Mouse (Mus musculus) left cerebral cortex, postnatal 25 days (tissue): Measurements from ENCODE around the gene Cnr2. TPM values are rescaled to one million over a fixed set of nuclear protein-coding genes. Genes with fewer than 3 reads are reported as not detected.

Source experiments
- DNase-seq, 2 experiments: peaks; one replicate each; pipeline ENCODE4 v3.0.0; 2022; ENCODE audit warnings: low spot score in 2 of 2, mixed read lengths in 1 of 2
- intact Hi-C: fragments of 180-260 bp; cut with DNase I; formaldehyde crosslinking; loops from one replicate; pipeline ENCODE4 v1.15.1; 2025
- total RNA-seq, 2 experiments: library from RNA; stranded (reverse); gene quantifications; 2 replicates each; pipeline ENCODE4 v1.2.3; 2021

Cnr2 gene
- total RNA-seq, 2 experiments from 2014 or later, result 0.14 TPM; not detected in 1

DNA sequence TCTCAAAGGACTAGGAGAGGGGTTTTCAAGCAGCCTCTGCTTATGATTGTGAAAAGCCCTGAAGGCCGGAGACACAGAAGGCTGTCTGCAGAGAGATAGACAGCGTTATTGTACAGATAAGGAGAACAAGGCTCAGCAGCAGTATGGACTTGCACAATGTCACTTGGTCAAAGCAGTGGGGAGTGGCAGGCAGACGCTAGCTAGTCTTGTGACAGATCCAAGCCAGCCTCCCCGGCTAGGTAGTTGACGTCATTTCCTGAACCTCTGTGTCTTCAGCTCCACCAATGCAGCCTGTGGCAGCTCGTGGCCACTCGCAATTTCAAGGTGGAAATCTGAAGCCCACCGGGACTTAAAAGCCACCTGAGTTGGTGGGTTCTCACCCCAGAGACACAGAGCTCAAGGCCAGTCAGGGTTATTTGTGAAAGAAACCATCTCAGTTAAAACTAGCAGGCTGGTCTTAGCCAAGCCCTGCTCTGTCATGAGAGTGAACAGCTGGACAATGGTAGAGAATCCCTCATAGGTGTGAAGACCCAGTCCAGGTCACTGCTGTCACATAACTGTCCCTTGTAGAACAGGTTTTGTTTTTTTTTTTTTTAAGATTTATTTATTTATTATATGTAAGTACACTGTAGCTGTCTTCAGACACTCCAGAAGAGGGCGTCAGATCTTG, 3.3 kb downstream of the Cnr2 start:
- intact Hi-C loops, result no loop called here
- DNase-seq, result no peak

- no peak for DNase-seq
- intact Hi-C loops, result no loop called here
Measured at GRCm38 (mm10) chr4:135899050-135899448, 3.9 kb downstream of the Cnr2 start.

DNA sequence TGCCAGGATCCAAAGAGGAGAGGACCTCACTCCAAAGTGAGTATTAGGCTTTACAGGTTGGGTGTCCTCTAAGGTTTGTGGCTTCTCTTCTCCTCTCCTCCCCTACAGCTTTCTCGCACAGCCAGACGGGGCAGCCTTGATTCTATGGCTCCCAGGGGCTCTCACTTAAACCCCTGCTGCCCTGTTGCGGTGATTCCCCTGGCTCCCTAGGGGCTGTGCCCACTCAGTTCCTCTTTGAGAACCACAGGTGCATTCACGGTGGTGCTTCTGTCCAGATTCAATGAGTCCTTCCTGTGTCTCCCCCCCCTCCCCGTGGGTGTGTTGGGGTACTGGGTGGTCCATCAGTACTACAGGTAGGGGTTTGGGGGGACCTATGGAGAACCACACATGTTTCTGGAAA, 4.8 kb downstream of the Cnr2 start:
- intact Hi-C loops, result no loop called here
- DNase-seq, result no peak

- DNase-seq, result no peak
- intact Hi-C loops, result no loop called here
Measured at GRCm38 (mm10) chr4:135902606-135903242, 7.5 kb downstream of the Cnr2 start.

GRCm38 (mm10) chr4:135904810-135905209, 9.6 kb downstream of the Cnr2 start:
- no peak for DNase-seq
- intact Hi-C loops, result no loop called here

GRCm38 (mm10) chr4:135906633-135907032, 11.4 kb downstream of the Cnr2 start:
- DNase-seq, result no peak
- intact Hi-C loops, result no loop called here

- intact Hi-C loops, result no loop called here
- no peak for DNase-seq
Measured at GRCm38 (mm10) chr4:135909326-135910066, 14.3 kb downstream of the Cnr2 start.

- intact Hi-C loops, result no loop called here
- no peak for DNase-seq
Measured at GRCm38 (mm10) chr4:135911531-135911930, 16.3 kb downstream of the Cnr2 start.

- intact Hi-C loops, result no loop called here
- DNase-seq, result no peak
Measured at GRCm38 (mm10) chr4:135912164-135912563, 17.0 kb downstream of the Cnr2 start.

DNA sequence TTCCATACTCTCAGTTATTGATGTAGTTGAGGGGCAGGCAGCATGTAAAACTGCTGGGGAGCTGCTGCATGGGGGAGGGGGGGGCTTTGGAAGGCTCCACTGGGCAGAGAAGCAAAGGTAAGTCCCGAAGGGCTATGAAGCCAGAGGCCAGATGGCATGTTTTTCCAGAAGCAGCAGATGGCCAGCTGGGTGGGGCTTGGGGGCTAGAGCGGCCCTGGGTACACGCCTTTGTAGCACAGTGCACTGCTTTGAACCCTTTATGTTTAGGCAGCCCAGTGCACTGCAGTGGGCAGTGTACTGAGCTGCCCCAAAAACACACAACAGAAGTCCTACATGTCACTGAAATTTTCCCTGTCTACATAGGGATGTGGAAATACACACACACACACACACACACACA, 17.6 kb downstream of the Cnr2 start:
- no peak for DNase-seq
- intact Hi-C loops, result no loop called here

- intact Hi-C loops, result no loop called here
- DNase-seq, result no peak
Measured at GRCm38 (mm10) chr4:135913433-135913832, 18.2 kb downstream of the Cnr2 start.

DNA sequence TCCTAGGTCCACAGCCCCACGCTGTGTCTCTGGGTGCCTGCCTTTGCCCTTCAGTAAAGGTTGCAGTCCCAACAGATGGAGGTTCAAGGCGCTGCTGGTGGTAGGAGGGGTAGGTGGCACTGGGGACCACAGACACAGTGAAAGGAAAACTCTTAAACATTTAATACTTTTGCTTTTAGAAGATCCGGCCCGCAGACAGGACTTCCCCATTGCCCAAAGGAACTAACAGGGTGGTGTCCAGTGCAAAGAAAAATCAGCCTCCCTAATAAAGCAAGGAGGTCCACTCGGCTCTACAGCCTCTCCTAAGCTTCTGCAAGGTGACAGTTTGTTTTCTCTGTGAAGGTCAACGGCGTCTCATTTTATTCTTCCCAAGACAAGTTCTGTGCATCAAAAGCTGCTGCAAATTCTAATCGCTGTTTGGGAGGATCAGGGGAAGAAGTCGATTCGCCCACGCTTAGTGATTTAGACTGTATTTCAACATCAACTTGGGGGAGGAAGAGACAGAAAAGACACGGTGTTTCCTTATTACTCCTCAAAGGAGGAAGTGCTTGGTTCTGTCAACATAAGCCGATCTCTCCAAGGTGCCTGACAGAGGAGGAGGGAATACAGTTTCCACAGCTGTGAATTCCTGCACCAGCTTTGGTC, 23.6 kb downstream of the Cnr2 start:
- no peak for DNase-seq
- intact Hi-C loops, result no loop called here

- intact Hi-C loops, result no loop called here
Measured at GRCm38 (mm10) chr4:135919280-135919639, 24.1 kb downstream of the Cnr2 start.

DNA sequence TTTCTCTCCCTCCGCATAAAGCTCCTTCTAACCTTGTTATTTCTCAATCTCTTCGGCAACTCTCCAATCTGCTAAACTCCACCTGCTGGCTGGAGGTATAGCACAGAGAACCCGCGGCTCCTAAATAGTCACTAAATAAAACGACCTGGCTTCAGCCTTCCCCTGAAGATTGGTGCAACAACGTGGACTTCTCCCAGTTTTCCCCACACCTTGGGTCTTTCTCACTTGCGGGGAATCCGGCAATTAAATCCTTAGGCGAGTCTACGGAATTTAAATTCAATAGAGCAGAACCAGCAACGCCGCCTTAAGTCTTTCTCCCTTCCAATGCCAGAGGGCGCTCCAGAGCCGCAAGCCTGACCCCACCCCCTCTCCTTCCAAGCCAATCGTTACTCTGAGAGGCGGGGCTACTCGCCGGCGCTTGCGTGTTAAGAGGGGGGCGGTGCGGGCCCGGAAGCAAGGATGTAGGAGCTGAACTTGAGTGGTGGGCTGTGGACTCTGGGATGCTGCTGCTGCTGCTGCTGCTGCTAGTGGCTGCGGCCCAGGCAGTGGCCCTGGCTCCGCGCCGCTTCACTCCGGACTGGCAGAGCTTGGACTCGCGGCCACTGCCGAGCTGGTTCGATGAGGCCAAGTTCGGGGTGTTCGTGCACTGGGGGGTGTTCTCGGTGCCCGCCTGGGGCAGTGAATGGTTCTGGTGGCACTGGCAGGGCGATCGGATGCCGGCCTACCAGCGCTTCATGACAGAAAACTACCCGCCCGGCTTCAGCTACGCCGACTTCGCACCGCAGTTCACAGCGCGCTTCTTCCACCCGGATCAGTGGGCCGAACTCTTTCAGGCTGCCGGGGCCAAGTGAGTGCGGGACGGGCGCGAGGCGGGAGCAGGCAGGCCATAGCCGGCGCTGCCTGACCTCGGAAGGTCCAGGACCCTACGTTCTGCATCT, 25.4 kb downstream of the Cnr2 start, which contains the start of gene Fuca1:
Gene Fuca1, plus strand, starts transcription at position 432 of the 938 bp plus-strand sequence.
- intact Hi-C loops, result loop anchor here (5.0 kb wide), 1 partner anchor 118 kb away; no protein-coding TSS in a partner anchor
- DNase-seq, result peak; percentile 95 to 97

More at GRCm38 (mm10) chr4:135919280-135919639, 24.1 kb downstream of the Cnr2 start:
- no peak for DNase-seq

- intact Hi-C loops, result loop anchor here (5.0 kb wide), 1 partner anchor 119 kb away; no protein-coding TSS in a partner anchor
- no peak for DNase-seq
Measured at GRCm38 (mm10) chr4:135921257-135922120, 26.3 kb downstream of the Cnr2 start.

- no peak for DNase-seq
- intact Hi-C loops, result loop anchor here (5.0 kb wide), 1 partner anchor 120 kb away; no protein-coding TSS in a partner anchor
Measured at GRCm38 (mm10) chr4:135922190-135922589, 27.0 kb downstream of the Cnr2 start.

- no peak for DNase-seq
- intact Hi-C loops, result loop anchor here (5.0 kb wide), 1 partner anchor 122 kb away; no protein-coding TSS in a partner anchor
Measured at GRCm38 (mm10) chr4:135924418-135924817, 29.2 kb downstream of the Cnr2 start.

DNA sequence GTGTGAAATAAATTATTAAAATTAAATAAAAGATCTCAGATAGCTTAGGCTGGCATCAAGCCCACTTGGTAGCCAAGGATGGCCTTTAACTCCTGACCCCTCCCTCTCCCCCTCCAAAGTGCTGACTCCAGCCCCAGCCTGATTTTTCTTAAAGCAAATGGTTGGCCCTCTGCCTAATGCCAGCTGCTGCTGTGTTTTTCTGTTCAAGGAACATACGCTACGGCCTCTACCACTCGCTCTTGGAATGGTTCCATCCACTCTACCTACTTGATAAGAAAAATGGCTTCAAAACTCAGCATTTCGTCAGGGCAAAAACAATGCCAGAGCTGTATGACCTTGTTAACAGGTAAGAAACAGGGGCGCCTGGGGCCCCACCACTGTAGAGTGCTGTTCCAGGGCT, 30.1 kb downstream of the Cnr2 start:
- DNase-seq, result no peak
- intact Hi-C loops, result no loop called here
